Mouse (Mus musculus) heart, postnatal 25 days (tissue): ENCODE data around the gene Myh7b. TPM values are rescaled to one million over a fixed set of nuclear protein-coding genes. Genes with fewer than 3 reads are reported as not detected.

Source experiments
- DNase-seq: peaks from one replicate; pipeline ENCODE4 v3.0.0; 2022; ENCODE audit warnings: low spot score
- intact Hi-C: fragments of 180-260 bp; cut with DNase I; formaldehyde crosslinking; loops from one replicate; pipeline ENCODE4 v1.15.1; 2025
- total RNA-seq, 2 experiments: library from RNA; stranded (reverse); gene quantifications; 2 replicates each; pipeline ENCODE4 v1.2.3; 2021

Gene Myh7b
- total RNA-seq, 2 experiments from 2014 or later = 35.4 to 36.0 TPM

DNA sequence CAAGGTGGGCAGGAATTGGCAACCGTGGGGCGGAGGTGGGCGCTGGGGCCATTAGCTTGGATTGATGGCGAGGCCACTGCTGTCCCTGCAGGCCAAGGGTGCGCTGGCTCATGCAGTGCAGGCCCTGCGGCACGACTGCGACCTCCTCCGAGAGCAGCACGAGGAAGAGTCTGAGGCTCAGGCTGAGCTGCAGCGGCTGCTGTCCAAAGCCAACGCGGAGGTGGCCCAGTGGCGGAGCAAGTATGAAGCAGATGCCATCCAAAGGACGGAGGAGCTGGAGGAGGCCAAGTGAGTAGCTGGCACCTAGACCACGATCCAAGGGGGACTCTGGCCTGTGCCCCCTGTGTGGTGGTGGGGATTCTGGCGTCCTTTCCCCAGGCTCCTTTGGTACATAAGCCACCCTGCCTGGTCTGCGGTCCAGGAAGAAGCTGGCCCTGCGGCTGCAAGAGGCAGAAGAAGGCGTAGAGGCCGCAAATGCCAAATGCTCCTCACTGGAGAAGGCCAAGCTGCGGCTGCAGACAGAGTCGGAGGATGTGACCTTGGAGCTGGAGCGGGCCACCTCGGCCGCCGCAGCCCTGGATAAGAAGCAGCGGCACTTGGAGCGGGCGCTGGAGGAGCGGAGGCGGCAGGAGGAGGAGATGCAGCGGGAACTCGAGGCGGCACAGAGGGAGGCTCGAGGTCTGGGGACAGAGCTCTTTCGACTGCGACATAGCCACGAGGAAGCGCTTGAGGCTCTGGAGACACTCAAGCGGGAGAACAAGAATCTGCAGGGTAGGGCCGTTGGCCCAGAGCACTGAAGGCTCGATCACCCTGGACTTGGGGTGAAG is 19.8 kb downstream of the Myh7b start:
- intact Hi-C loops = no loop called here

DNA sequence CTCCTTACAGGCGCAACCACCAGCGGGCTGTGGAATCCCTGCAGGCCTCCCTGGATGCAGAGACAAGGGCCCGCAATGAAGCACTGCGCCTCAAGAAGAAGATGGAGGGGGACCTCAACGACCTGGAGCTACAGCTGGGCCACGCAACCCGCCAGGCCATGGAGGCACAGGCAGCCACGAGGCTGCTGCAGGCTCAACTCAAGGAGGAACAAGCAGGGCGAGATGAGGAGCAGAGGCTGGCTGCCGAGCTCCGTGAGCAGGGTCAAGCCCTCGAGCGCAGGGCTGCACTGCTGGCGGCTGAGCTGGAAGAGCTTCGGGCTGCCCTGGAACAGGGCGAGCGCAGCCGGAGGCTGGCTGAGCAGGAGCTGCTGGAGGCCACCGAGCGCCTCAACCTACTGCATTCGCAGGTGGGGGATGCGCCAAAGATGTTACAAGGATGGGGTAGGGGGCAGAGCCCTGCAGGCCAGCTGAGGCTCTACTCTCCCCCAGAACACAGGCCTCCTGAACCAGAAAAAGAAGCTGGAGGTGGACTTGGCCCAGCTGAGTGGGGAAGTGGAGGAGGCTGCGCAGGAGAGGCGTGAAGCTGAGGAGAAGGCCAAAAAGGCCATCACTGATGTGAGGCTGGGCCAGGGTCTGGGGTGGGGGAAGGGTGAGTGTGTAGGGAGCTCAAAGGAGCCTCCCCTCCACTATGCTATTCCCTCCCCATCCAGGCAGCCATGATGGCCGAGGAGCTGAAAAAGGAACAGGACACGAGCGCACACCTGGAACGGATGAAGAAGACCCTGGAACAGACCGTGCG is 21.3 kb downstream of the Myh7b start:
- intact Hi-C loops = no loop called here
- DNase-seq = no peak

More for the DNA sequence above, 19.8 kb downstream of the Myh7b start:
- no peak for DNase-seq

DNA sequence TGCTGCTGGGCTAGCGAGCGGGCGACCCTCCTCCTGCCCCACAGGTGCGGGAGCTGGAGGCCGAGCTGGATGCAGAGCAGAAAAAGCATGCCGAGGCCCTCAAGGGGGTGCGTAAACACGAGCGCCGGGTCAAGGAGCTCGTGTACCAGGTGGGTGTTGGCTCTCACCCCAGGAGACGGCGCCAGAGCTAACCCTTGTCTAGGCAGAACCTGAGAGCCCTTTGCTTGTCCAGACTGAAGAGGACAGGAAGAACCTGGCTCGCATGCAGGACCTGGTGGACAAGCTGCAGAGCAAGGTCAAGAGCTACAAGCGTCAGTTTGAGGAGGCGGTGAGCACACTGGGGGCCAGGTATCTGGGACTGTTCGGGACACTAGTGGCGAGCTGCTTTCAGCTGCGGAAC is 22.1 kb downstream of the Myh7b start:
- intact Hi-C loops = no loop called here
- no peak for DNase-seq

DNA sequence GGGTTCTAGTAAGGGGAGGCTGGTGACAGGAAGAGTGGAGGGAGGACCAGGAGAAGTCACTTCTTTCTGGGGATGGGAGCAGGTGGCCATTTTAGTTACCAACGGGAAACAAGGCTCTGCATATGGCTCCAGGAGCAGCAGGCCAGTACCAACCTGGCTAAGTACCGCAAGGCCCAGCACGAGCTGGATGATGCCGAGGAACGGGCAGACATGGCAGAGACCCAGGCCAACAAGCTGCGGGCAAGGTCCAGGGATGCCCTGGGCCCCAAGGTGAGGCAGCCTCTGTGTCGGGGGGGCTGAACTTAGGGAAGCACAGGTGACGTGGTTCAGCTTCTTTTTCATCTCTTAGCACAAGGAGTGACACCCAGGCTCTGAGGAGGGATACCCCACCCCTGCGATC is 22.7 kb downstream of the Myh7b start:
- intact Hi-C loops = no loop called here
- no peak for DNase-seq

DNA sequence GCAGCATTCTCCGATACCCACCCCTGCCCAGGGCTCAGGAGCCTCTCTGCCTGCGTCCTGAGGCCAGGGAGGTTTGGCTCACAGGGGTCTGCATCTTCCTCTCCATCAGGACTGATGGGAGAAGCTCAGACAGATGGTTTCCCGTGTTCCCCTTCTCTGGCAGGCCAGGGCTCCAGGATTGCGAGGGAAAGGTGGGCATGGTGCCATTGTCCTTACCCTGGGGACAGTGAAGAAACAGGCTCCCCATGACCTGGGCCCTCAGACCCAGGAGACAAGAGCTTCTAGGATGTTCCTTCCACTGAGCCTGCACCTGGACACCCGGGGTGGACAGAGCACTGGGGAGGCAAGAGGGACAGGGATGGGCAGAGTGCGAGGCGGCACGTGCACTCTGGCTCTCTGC is 23.6 kb downstream of the Myh7b start:
- intact Hi-C loops = no loop called here
- no peak for DNase-seq

DNA sequence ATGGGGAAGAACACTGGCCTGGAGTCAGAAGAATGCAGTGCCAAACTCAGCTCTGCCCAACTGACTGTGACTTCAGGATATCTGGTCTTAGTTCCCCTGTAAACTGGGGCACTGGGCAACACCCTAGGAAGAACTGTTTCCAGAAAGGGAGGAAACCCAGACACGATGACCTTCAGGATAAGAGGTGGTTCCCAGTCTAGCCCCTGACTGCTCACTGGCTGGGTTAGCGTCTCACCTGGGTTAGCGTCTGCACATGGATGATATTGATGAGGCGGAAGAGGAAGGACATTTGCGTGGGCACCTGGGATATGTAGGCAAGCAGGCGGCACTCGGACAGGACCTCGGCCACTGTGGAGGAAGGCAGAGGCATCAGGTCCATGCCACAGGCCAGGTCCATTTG is 24.9 kb downstream of the Myh7b start:
- no peak for DNase-seq
- intact Hi-C loops = no loop called here

DNA sequence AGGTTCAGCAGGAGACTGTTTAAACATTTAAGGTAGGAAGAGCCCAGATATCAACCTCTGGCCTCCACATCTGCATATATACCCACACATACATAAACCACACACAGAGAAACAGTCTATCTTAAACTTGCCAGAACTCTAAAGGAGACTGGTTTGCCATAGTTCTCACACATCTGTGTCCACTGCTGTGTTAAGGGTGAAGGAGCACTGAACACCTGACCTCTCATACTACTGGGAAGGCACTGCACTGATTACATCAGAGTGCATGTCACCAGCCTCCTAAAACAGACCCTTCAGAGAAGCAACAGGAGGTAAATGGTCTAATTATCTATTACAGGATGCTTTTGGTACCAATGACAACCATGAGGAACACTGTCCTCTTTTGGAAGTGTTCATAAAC is 25.9 kb downstream of the Myh7b start:
- intact Hi-C loops = no loop called here
- DNase-seq = no peak

DNA sequence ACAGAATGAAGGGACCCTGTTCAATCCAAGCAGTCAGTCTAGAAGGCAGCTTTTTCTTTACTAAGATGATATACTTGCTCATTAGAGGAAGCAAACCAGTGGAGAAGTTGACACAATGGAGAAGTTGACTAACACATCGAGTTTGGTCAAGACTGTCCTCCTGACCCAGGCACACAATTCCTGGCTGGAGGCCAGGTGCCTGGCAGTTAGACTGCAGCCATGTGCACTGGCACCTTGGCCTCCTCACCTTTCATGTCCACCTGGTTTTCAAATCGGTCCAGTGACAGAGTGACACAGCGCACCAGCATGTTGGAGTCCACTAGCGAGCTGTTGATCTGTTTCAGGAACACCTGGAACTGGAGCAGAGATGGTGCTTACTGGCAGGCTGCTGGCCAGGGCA is 26.4 kb downstream of the Myh7b start:
- no peak for DNase-seq
- intact Hi-C loops = no loop called here

DNA sequence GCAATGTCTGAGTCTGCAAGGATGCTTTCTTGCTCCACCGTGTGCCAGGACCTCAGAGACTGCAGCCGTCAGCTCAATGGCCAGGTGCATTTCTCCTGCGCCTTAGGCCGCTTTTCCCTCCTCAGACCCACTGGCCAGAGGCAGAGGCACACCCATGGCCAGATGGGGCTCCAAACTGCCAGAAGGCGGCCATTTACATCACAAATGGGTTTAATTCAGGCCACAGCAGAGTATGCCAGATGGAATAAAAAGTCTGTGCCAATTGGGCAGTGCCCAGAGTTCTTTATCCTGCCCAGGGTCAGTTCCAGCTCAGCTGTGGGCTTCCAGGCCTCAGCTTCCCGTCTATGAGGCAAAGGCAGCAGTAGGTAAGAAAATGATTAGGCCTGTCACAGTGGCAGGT is 29.6 kb downstream of the Myh7b start:
- intact Hi-C loops = no loop called here
- no peak for DNase-seq

DNA sequence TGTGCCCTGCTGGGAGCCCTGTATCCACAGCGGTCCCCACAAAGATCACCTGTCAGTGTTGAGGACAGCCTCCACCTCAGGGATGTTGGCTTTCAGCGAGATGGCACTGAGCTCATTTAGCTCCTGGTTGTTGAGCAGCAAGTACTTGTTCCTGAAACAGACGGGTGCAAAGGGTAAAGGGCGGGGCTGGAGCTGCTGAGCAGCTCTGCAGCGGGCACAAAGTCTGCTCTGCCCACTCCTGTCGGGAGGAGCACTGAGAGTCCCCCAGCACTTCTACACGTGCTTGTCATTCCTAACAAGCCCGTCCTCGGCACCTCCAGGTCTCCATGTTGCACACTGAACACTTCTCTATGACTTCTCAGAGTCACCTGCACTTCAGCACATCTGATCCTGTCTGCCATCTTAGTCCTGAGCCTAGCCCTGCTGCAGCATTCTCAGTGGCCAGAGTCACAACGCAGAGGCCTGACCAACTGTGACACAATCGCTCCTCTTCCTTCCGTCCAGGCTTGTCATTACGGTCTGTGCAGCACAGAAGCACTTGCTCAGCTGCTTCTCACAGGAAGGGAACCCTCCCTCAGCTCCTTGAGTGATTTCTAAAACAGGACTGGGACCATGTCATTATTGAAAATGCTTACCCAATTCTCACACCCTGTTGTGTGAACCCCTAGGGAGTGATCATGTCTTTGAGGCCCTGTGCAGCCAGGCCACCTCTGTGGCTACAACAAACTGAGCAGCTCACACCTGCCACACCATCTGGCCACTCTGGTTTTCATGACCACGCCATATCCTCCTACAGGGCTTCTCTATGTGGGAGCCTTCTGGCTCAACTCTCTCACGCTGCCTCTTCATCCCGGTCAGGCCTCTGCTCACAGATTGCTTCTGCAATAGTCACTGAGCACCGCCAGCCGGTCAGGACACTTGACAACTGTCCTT is 30.8 kb downstream of the Myh7b start:
- DNase-seq = no peak
- intact Hi-C loops = no loop called here

DNA sequence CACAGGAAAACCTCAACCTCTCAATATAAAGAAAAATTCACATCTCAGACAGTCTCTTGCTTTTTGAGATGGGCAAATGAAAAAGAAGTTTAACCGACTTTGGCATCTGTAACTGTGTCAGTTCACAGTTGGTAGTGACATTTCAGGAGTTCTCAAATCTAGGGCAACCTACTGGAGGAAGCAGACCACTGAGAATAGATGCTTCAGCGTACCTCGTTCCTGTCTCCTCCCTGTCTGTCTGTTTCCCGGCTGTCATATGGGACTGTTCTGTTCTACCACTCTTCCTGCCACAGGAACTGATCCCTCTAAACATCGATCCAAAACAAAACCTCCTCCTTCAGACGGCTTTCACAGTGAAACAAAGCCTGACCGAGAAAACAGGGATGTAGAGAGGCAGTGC is 34.7 kb downstream of the Myh7b start:
- DNase-seq = no peak
- intact Hi-C loops = no loop called here

DNA sequence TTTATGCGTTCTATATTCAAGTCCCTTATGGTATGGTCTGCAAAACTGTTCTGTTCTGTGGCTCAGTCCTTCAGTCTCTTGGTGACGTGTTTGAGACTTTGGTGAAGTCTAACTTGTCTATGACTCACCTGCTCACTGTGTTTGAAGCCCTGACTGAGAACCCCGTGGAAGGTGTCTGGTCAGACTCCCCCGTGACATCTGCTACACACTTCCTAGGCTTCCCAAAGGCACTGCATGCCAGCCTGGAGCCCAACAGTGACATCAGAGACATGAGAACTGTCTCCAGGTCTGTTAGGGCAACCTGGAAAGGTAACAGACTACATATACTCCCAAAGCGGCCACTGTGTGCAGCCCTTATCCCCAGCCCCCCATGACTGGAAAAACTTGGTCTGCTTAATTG is 41.6 kb downstream of the Myh7b start:
- intact Hi-C loops = no loop called here
- DNase-seq = no peak

DNA sequence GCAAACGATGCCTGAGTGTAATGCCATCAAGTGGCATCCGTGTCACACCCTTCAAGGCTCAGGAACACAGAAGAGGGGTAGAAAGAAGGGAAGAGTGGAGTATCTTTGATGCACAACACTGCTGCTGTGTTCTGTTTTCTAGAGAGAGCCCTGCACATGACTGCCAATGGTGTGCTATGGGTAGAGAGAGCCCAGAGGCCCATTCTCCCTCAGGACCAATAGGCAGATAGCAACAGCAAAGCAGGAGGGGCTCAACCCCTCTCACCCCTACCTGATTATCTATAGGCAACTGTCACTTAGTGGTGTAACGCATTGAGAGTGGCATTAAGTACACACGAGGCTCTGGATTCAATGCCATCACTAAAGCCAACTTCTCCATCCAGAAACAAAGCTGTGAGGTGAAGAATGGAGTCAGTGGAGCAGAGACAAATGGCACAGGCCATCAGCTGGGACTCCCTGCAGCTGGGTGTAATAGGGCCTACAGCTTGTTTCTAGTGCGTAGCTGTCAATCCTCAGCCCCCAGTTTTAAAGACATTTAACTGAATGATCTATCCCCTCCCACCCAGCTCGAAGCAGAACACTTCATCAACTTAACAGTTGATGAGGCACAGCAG is 44.9 kb downstream of the Myh7b start:
- no peak for DNase-seq
- intact Hi-C loops = no loop called here

DNA sequence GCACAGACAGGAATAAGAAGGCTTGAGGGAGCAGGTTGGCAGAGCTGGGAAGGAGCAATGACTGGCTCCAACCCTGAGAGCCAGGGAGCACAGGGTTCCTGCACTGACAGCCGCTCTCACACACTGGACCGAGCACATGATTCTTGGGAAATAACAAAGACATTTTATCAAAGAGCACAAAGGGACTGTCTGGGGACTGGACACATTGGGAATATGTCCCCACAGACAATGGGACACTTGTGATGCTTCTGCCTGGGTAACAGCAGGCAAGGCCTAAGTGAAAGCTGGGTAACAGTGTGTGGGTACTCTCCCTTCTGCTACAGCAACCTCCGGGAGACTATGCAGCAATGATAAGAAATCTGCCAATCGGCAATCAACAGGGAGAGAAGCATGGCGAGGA is 51.4 kb downstream of the Myh7b start:
- DNase-seq = no peak
- intact Hi-C loops = loop anchor here (2.0 kb wide), 1 partner anchor 102 kb away; no protein-coding TSS in a partner anchor

DNA sequence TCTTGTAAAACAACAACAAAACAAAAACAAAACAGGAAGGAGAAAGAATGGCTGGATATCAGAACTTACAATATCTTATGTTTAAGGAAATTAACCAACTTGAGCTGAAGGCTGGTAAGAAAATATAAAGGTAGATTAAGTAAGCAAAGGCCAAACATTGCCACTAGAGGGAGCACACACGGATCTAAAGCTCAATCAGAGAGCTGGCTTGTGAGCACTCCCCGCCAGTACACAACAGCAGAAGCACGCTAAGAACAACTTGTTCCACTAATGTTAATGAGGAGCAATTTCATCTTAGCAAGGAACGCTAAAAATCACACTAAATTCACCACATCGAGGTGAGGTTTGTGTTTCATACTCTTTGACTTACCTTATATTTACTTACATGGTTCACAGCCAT is 52.1 kb downstream of the Myh7b start:
- intact Hi-C loops = loop anchor here (2.0 kb wide), 1 partner anchor 102 kb away; no protein-coding TSS in a partner anchor
- DNase-seq = no peak

DNA sequence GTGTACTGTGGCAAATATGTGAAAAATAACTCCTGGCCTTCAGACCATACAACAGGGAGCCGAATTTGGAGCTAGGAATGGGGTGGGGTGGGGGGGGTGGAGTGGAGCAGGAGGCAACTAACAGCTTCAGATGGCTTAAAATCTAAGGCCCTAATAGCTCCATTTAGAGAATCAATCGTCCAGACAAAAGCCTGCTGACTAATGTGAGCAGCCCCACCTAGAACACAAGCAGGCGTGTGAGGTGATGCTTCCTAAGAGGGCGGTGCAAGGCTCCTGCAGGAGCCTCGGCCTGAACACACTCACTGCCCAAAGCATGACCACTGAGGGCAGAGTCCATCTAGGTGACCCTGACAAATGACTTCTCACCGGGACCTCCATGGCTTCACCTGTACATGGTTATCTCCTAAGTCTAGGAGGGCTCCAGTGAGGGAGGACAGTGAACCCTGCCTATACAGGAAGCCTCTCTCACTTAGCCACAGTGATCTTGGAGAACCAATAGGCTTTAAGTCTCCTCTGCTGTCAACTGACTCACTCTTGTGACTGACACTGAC is 53.0 kb downstream of the Myh7b start:
- DNase-seq = no peak

DNA sequence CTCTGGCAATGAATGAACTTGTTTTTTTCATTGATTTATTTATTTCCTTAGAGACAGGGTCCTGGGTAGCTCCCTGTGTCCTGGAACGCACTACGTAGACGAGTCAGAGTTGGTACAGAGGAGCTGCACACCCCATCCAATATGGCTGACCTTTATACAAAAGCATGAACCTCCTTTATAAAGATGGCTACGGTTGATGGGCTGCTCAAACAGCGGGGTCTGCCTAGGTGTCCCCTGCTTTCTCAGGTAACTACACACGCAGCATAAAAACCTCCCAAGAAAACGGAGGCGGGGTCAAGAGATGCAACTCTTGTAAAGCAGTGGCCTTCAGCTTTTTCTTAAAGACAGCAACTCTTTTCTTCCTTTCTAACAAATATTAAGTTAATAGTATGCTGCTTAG is 56.9 kb downstream of the Myh7b start:
- intact Hi-C loops = no loop called here
- no peak for DNase-seq

More for the DNA sequence above, 53.0 kb downstream of the Myh7b start:
- intact Hi-C loops = loop anchor here (2.0 kb wide), 1 partner anchor 101 kb away; no protein-coding TSS in a partner anchor

DNA sequence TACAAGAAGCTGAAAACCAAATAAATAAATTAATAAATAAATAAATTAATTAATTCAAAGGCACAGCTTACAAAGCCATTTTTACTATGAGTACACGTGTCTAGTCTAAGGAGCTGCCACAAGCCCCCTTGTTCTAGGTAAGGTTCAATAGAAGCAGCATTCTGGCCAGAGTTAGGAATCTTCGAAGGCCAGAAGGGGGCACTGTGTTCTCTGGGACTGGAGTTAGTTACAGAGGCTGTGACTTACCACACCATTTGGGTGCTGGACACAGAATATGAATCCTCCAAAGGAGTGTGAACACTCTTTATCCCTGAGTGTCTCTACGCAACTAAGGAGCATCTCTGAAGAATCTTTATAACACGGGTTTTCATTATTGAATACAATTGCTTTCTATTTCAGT is 57.4 kb downstream of the Myh7b start:
- no peak for DNase-seq
- intact Hi-C loops = no loop called here

DNA sequence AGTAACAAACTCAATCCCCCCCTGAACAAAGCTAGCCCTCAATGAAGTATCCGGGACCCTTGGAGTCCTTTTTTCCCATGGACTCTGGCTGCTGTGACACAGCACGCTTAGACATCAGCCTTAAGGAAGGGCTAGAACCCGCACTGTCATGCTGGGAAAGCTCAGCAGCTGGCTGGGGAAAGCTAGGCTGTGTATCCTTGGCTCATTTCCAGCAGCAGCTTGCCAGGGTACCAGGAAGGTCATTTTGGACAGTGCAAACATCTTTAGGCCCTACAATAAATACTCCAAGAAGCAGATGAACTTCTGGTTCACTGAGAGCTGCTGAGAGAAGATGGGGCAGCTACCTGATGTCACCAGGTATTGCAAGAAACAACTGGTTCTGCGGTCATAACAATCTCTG is 60.2 kb downstream of the Myh7b start:
- DNase-seq = no peak
- intact Hi-C loops = no loop called here
